Mouse (Mus musculus) liver, postnatal 0 days (tissue): Measurements from ENCODE around the gene Rabgap1l.

Experiments
- CTCF ChIP-seq: sonication (generic); IDR thresholded peaks from 2 replicates; pipeline ENCODE4 v1.5.1; 2016; ENCODE audit warnings: antibody characterized with exemption, low read depth
- EP300 ChIP-seq: IDR thresholded peaks from 2 replicates; pipeline ENCODE4 v1.6.1; 2016; ENCODE audit warnings: antibody characterized with exemption, low read depth, mild to moderate bottlenecking

GRCm38 (mm10) chr1:160793791-160794757 lies 1.1 kb upstream of the Rabgap1l start:
- TF ChIP-seq EP300 (peak; percentile 94), CTCF (no peak)
